Mouse (Mus musculus) liver, embryonic 14.5 days (tissue): ENCODE results near the gene Rpl3l. TPM values are rescaled to one million over a fixed set of nuclear protein-coding genes. Genes with fewer than 3 reads are reported as not detected.

Experiments used
- ATAC-seq: fragments of 200-750 bp; cut with Nextera tagmentation; 2 replicates; pipeline ENCODE4 v1.8.0; 2017; ENCODE audit warnings: moderate number of reproducible peaks, mild to moderate bottlenecking, moderate library complexity; ENCODE audit not compliant: insufficient read depth
- DNase-seq, 3 experiments: peaks; one replicate each; pipeline ENCODE4 v3.0.0-alpha.2; 2012 to 2013; ENCODE audit warnings: low read depth in 3 of 3, low spot score in 3 of 3
- H3K27ac ChIP-seq: fragments of 300-500 bp; sonication (generic); 2 replicates; pipeline ENCODE4 v1.5.1; 2014; ENCODE audit warnings: moderate library complexity, mild to moderate bottlenecking, control low read depth, inconsistent platforms
- H3K27me3 ChIP-seq: fragments of 300-500 bp; sonication (generic); 2 replicates; pipeline ENCODE4 v1.6.1; 2014; ENCODE audit warnings: mild to moderate bottlenecking, low read length, moderate library complexity; ENCODE audit not compliant: control insufficient read depth, insufficient read depth
- H3K36me3 ChIP-seq: fragments of 300-500 bp; sonication (generic); replicated peaks from 2 replicates; pipeline ENCODE4 v1.6.1; 2014; ENCODE audit warnings: low read depth; ENCODE audit not compliant: control insufficient read depth, insufficient read depth
- H3K4me1 ChIP-seq, 2 experiments: fragments of 200-500 bp in 1 of 2; fragments of 300-500 bp in 1 of 2; sonication (generic) in 1 of 2; replicated peaks; 2 replicates each; pipeline ENCODE4 v1.6.1; 2012 to 2014; ENCODE audit warnings: antibody characterized with exemption in 1 of 2, inconsistent platforms in 1 of 2, low read length in 1 of 2; ENCODE audit not compliant: control insufficient read depth in 2 of 2, insufficient read depth in 2 of 2
- H3K4me2 ChIP-seq: fragments of 300-500 bp; sonication (generic); 2 replicates; pipeline ENCODE4 v1.6.1; 2014; ENCODE audit warnings: low read depth, mild to moderate bottlenecking, control low read depth, moderate library complexity
- H3K4me3 ChIP-seq, 2 experiments: fragments of 200-500 bp in 1 of 2; fragments of 300-500 bp in 1 of 2; sonication (generic) in 1 of 2; 2 replicates each; pipeline ENCODE4 v1.5.1; 2012 to 2014; ENCODE audit warnings: low read depth in 2 of 2, low read length in 2 of 2, mild to moderate bottlenecking in 2 of 2, control low read depth in 1 of 2, inconsistent platforms in 1 of 2, moderate library complexity in 1 of 2; ENCODE audit not compliant: insufficient read depth in 1 of 2
- H3K9ac ChIP-seq: fragments of 300-500 bp; sonication (generic); replicated peaks from 2 replicates; pipeline ENCODE4 v1.6.1; 2014; ENCODE audit warnings: mild to moderate bottlenecking, control low read depth, moderate library complexity
- H3K9me3 ChIP-seq: fragments of 300-500 bp; sonication (generic); 2 replicates; pipeline ENCODE4 v1.6.1; 2016; ENCODE audit warnings: low read length, mixed read lengths; ENCODE audit not compliant: control insufficient read depth
- CTCF ChIP-seq: IDR thresholded peaks from 2 replicates; pipeline ENCODE4 v1.5.1; 2016; ENCODE audit warnings: antibody characterized with exemption, low read depth, control low read depth
- EP300 ChIP-seq: IDR thresholded peaks from 2 replicates; pipeline ENCODE4 v1.6.1; 2016; ENCODE audit warnings: antibody characterized with exemption, low read depth
- WGBS: fragments of 180-500 bp; shearing (Covaris S2); extraction: QIAGEN DNeasy Blood & Tissue Kit; methylation state at CpG from one replicate; pipeline ENCODE4 v1.1.7; 2014; ENCODE audit not compliant: insufficient replicate concordance; 5-methylcytosine and 5-hydroxymethylcytosine counted together
- polyA plus RNA-seq, 2 experiments: library from polyadenylated mRNA; depleted of rRNA in 1 of 2; stranded (reverse) in 1 of 2; unstranded in 1 of 2; fragments of >200 nt; fragmentation: Nextera tagmentation in 1 of 2; extraction: Ambion mirVana in 1 of 2; gene quantifications; 2 replicates each; pipeline versions ENCODE4 v1.2.1 to v1.2.3; 2012 to 2014

Rpl3l gene
- polyA plus RNA-seq, 2 experiments = 0.03 TPM; not detected in 1

GRCm38 (mm10) chr17:24777073-24777472 is 49.5 kb downstream of the Rpl3l start:
- no peak overlapping the region for H3K4me2 ChIP-seq
- ATAC-seq (no peak), DNase-seq (no peak)
- no peaks in the 10 kb centered on the region for H3K4me1 ChIP-seq
- no peak overlapping the region for H3K27ac ChIP-seq
- WGBS = 68% methylated on average over 2 of the region's 2 CpGs
- no peak overlapping the region for H3K4me3 ChIP-seq
- no peak overlapping the region for H3K9ac ChIP-seq
- TF ChIP-seq EP300 (no peak), CTCF (no peak)
- no peaks in the 10 kb centered on the region for H3K27me3 ChIP-seq
- no peaks in the 10 kb centered on the region for H3K36me3 ChIP-seq
- no peaks in the 10 kb centered on the region for H3K9me3 ChIP-seq

GRCm38 (mm10) chr17:24780821-24781220 is 53.2 kb downstream of the Rpl3l start:
- no peak overlapping the region for H3K4me3 ChIP-seq
- no peaks in the 10 kb centered on the region for H3K27me3 ChIP-seq
- DNase-seq = no peak
- H3K4me2 ChIP-seq = no peak overlapping the region
- no peaks in the 10 kb centered on the region for H3K36me3 ChIP-seq
- H3K27ac ChIP-seq = no peak overlapping the region
- no peak for ATAC-seq
- H3K9me3 ChIP-seq = no peaks in the 10 kb centered on the region
- 48% methylated on average over 2 of the region's 2 CpGs for WGBS
- H3K9ac ChIP-seq = no peak overlapping the region
- H3K4me1 ChIP-seq = no peaks in the 10 kb centered on the region
- TF ChIP-seq EP300 (no peak), CTCF (no peak)

Other genes starting within 250 kb of the Rpl3l start
- gene Mlst8, start 248.7 kb upstream of the Rpl3l start, polyA plus RNA-seq (2012; rRNA removed) = 13.5 and 18.5 TPM in 2 replicates
- gene Mlst8, start 248.7 kb upstream of the Rpl3l start, polyA plus RNA-seq (2014; fragmentation: Nextera tagmentation; extraction: Ambion mirVana) = 9.6 and 11.2 TPM in 2 replicates
- gene Caskin1, start 239.2 kb upstream of the Rpl3l start, polyA plus RNA-seq (2012; rRNA removed) = 0.09 and 0.11 TPM in 2 replicates
- gene Caskin1, start 239.2 kb upstream of the Rpl3l start, polyA plus RNA-seq (2014; fragmentation: Nextera tagmentation; extraction: Ambion mirVana) = 0.08 TPM in 2 replicates
- gene Traf7, start 199.9 kb upstream of the Rpl3l start, polyA plus RNA-seq (2012; rRNA removed) = 55.4 and 64.2 TPM in 2 replicates
- 25.6 and 29.4 TPM in 2 replicates for gene Traf7, start 199.9 kb upstream of the Rpl3l start, polyA plus RNA-seq (2014; fragmentation: Nextera tagmentation; extraction: Ambion mirVana)
- gene Rab26, start 193.6 kb upstream of the Rpl3l start, polyA plus RNA-seq (2012; rRNA removed) = 0.21 and 0.28 TPM in 2 replicates
- gene Rab26, start 193.6 kb upstream of the Rpl3l start, polyA plus RNA-seq (2014; fragmentation: Nextera tagmentation; extraction: Ambion mirVana) = 0.95 and 1.0 TPM in 2 replicates
- 3.4 and 4.0 TPM in 2 replicates for gene Pkd1, start 178.0 kb upstream of the Rpl3l start, polyA plus RNA-seq (2012; rRNA removed)
- gene Pkd1, start 178.0 kb upstream of the Rpl3l start, polyA plus RNA-seq (2014; fragmentation: Nextera tagmentation; extraction: Ambion mirVana) = 1.8 and 2.9 TPM in 2 replicates
- 17.0 and 21.4 TPM in 2 replicates for gene Tsc2, start 95.2 kb upstream of the Rpl3l start, polyA plus RNA-seq (2012; rRNA removed)
- gene Tsc2, start 95.2 kb upstream of the Rpl3l start, polyA plus RNA-seq (2014; fragmentation: Nextera tagmentation; extraction: Ambion mirVana) = 17.6 and 23.8 TPM in 2 replicates
- 6.2 and 6.6 TPM in 2 replicates for gene Nthl1, start 95.1 kb upstream of the Rpl3l start, polyA plus RNA-seq (2012; rRNA removed)
- 5.9 and 6.1 TPM in 2 replicates for gene Nthl1, start 95.1 kb upstream of the Rpl3l start, polyA plus RNA-seq (2014; fragmentation: Nextera tagmentation; extraction: Ambion mirVana)
- 5.5 and 5.7 TPM in 2 replicates for gene Slc9a3r2, start 77.5 kb upstream of the Rpl3l start, polyA plus RNA-seq (2012; rRNA removed)
- gene Slc9a3r2, start 77.5 kb upstream of the Rpl3l start, polyA plus RNA-seq (2014; fragmentation: Nextera tagmentation; extraction: Ambion mirVana) = 8.1 and 9.9 TPM in 2 replicates
- gene Npw, start 69.4 kb upstream of the Rpl3l start, polyA plus RNA-seq (2012; rRNA removed) = 0.27 TPM in 1 of 2 replicates, not detected in the other
- gene Npw, start 69.4 kb upstream of the Rpl3l start, polyA plus RNA-seq (2014; fragmentation: Nextera tagmentation; extraction: Ambion mirVana) = 0.29 TPM in 1 of 2 replicates, not detected in the other
- 21.3 and 23.8 TPM in 2 replicates for gene Zfp598, start 58.1 kb upstream of the Rpl3l start, polyA plus RNA-seq (2012; rRNA removed)
- gene Zfp598, start 58.1 kb upstream of the Rpl3l start, polyA plus RNA-seq (2014; fragmentation: Nextera tagmentation; extraction: Ambion mirVana) = 10.7 and 14.5 TPM in 2 replicates
- 0.06 and 0.14 TPM in 2 replicates for gene Syngr3, start 37.9 kb upstream of the Rpl3l start, polyA plus RNA-seq (2012; rRNA removed)
- 0.08 TPM in 1 of 2 replicates, not detected in the other for gene Syngr3, start 37.9 kb upstream of the Rpl3l start, polyA plus RNA-seq (2014; fragmentation: Nextera tagmentation; extraction: Ambion mirVana)
- gene Gfer, start 31.7 kb upstream of the Rpl3l start, polyA plus RNA-seq (2012; rRNA removed) = 13.9 and 19.5 TPM in 2 replicates
- gene Gfer, start 31.7 kb upstream of the Rpl3l start, polyA plus RNA-seq (2014; fragmentation: Nextera tagmentation; extraction: Ambion mirVana) = 30.2 and 32.3 TPM in 2 replicates
- 0.87 and 0.97 TPM in 2 replicates for gene Noxo1, start 31.6 kb upstream of the Rpl3l start, polyA plus RNA-seq (2012; rRNA removed)
- 0.25 and 0.30 TPM in 2 replicates for gene Noxo1, start 31.6 kb upstream of the Rpl3l start, polyA plus RNA-seq (2014; fragmentation: Nextera tagmentation; extraction: Ambion mirVana)
- gene Tbl3, start 20.2 kb upstream of the Rpl3l start, polyA plus RNA-seq (2012; rRNA removed) = 20.5 and 26.8 TPM in 2 replicates
- 31.3 and 33.4 TPM in 2 replicates for gene Tbl3, start 20.2 kb upstream of the Rpl3l start, polyA plus RNA-seq (2014; fragmentation: Nextera tagmentation; extraction: Ambion mirVana)
- 0.11 and 0.29 TPM in 2 replicates for gene Rnf151, start 9.8 kb upstream of the Rpl3l start, polyA plus RNA-seq (2012; rRNA removed)
- not detected in 2 replicates for gene Rnf151, start 9.8 kb upstream of the Rpl3l start, polyA plus RNA-seq (2014; fragmentation: Nextera tagmentation; extraction: Ambion mirVana)
- gene Rps2, start 9.7 kb upstream of the Rpl3l start, polyA plus RNA-seq (2012; rRNA removed) = 2,096 and 2,246 TPM in 2 replicates
- 1,219 and 1,250 TPM in 2 replicates for gene Rps2, start 9.7 kb upstream of the Rpl3l start, polyA plus RNA-seq (2014; fragmentation: Nextera tagmentation; extraction: Ambion mirVana)
- gene Ndufb10, start 3.3 kb upstream of the Rpl3l start, polyA plus RNA-seq (2012; rRNA removed) = 84.0 and 162 TPM in 2 replicates
- gene Ndufb10, start 3.3 kb upstream of the Rpl3l start, polyA plus RNA-seq (2014; fragmentation: Nextera tagmentation; extraction: Ambion mirVana) = 207 and 216 TPM in 2 replicates
- gene Msrb1, start 8.8 kb downstream of the Rpl3l start, polyA plus RNA-seq (2012; rRNA removed) = 18.3 and 25.4 TPM in 2 replicates
- 28.8 and 28.9 TPM in 2 replicates for gene Msrb1, start 8.8 kb downstream of the Rpl3l start, polyA plus RNA-seq (2014; fragmentation: Nextera tagmentation; extraction: Ambion mirVana)
- 0.03 and 0.06 TPM in 2 replicates for gene Hs3st6, start 25.2 kb downstream of the Rpl3l start, polyA plus RNA-seq (2012; rRNA removed)
- not detected in 2 replicates for gene Hs3st6, start 25.2 kb downstream of the Rpl3l start, polyA plus RNA-seq (2014; fragmentation: Nextera tagmentation; extraction: Ambion mirVana)
- gene Meiob, start 76.5 kb downstream of the Rpl3l start, polyA plus RNA-seq (2012; rRNA removed) = 0.50 and 0.65 TPM in 2 replicates
- 0.90 and 1.2 TPM in 2 replicates for gene Meiob, start 76.5 kb downstream of the Rpl3l start, polyA plus RNA-seq (2014; fragmentation: Nextera tagmentation; extraction: Ambion mirVana)
- gene Hagh, start 112.3 kb downstream of the Rpl3l start, polyA plus RNA-seq (2012; rRNA removed) = 49.8 and 65.9 TPM in 2 replicates
- gene Hagh, start 112.3 kb downstream of the Rpl3l start, polyA plus RNA-seq (2014; fragmentation: Nextera tagmentation; extraction: Ambion mirVana) = 109 and 120 TPM in 2 replicates
- 18.6 and 24.0 TPM in 2 replicates for gene Fahd1, start 122.5 kb downstream of the Rpl3l start, polyA plus RNA-seq (2012; rRNA removed)
- 37.2 and 40.1 TPM in 2 replicates for gene Fahd1, start 122.5 kb downstream of the Rpl3l start, polyA plus RNA-seq (2014; fragmentation: Nextera tagmentation; extraction: Ambion mirVana)
- gene Igfals, start 138.2 kb downstream of the Rpl3l start, polyA plus RNA-seq (2012; rRNA removed) = 3.4 and 4.3 TPM in 2 replicates
- 4.7 and 6.3 TPM in 2 replicates for gene Igfals, start 138.2 kb downstream of the Rpl3l start, polyA plus RNA-seq (2014; fragmentation: Nextera tagmentation; extraction: Ambion mirVana)
- gene Nubp2, start 158.5 kb downstream of the Rpl3l start, polyA plus RNA-seq (2012; rRNA removed) = 30.8 and 33.1 TPM in 2 replicates
- gene Nubp2, start 158.5 kb downstream of the Rpl3l start, polyA plus RNA-seq (2014; fragmentation: Nextera tagmentation; extraction: Ambion mirVana) = 76.7 and 80.1 TPM in 2 replicates
- gene Spsb3, start 158.8 kb downstream of the Rpl3l start, polyA plus RNA-seq (2012; rRNA removed) = 26.3 and 28.4 TPM in 2 replicates
- 37.5 and 40.2 TPM in 2 replicates for gene Spsb3, start 158.8 kb downstream of the Rpl3l start, polyA plus RNA-seq (2014; fragmentation: Nextera tagmentation; extraction: Ambion mirVana)
- 7.6 and 9.4 TPM in 2 replicates for gene Eme2, start 167.3 kb downstream of the Rpl3l start, polyA plus RNA-seq (2012; rRNA removed)
- 7.4 and 8.5 TPM in 2 replicates for gene Eme2, start 167.3 kb downstream of the Rpl3l start, polyA plus RNA-seq (2014; fragmentation: Nextera tagmentation; extraction: Ambion mirVana)
- 48.0 and 49.2 TPM in 2 replicates for gene Mrps34, start 167.3 kb downstream of the Rpl3l start, polyA plus RNA-seq (2012; rRNA removed)
- 43.5 and 49.9 TPM in 2 replicates for gene Mrps34, start 167.3 kb downstream of the Rpl3l start, polyA plus RNA-seq (2014; fragmentation: Nextera tagmentation; extraction: Ambion mirVana)
- 55.7 and 65.6 TPM in 2 replicates for gene Nme3, start 168.7 kb downstream of the Rpl3l start, polyA plus RNA-seq (2012; rRNA removed)
- gene Nme3, start 168.7 kb downstream of the Rpl3l start, polyA plus RNA-seq (2014; fragmentation: Nextera tagmentation; extraction: Ambion mirVana) = 79.2 and 83.7 TPM in 2 replicates
- 30.6 and 34.3 TPM in 2 replicates for gene Mapk8ip3, start 209.2 kb downstream of the Rpl3l start, polyA plus RNA-seq (2012; rRNA removed)
- gene Mapk8ip3, start 209.2 kb downstream of the Rpl3l start, polyA plus RNA-seq (2014; fragmentation: Nextera tagmentation; extraction: Ambion mirVana) = 7.2 and 8.0 TPM in 2 replicates
- 18.9 and 24.3 TPM in 2 replicates for gene Jpt2, start 232.9 kb downstream of the Rpl3l start, polyA plus RNA-seq (2012; rRNA removed)
- 31.6 and 34.3 TPM in 2 replicates for gene Jpt2, start 232.9 kb downstream of the Rpl3l start, polyA plus RNA-seq (2014; fragmentation: Nextera tagmentation; extraction: Ambion mirVana)